Mouse (Mus musculus) liver, postnatal 0 days (tissue): ENCODE measurements around the gene Ankrd6. TPM values are rescaled to one million over a fixed set of nuclear protein-coding genes. Genes with fewer than 3 reads are reported as not detected.

Source experiments
- ATAC-seq: fragments of 200-750 bp; cut with Nextera tagmentation; 2 replicates; pipeline ENCODE4 v1.8.0; 2017; ENCODE audit warnings: mild to moderate bottlenecking, moderate library complexity
- DNase-seq: peaks from one replicate; pipeline ENCODE4 v3.0.0-alpha.2; 2016
- H3K27ac ChIP-seq: fragments of 300-500 bp; sonication (generic); 2 replicates; pipeline ENCODE4 v1.5.1; 2014; ENCODE audit warnings: antibody characterized with exemption, moderate library complexity, mild to moderate bottlenecking, low read depth
- H3K27me3 ChIP-seq: fragments of 300-500 bp; sonication (generic); 2 replicates; pipeline ENCODE4 v1.6.1; 2014; ENCODE audit warnings: low read length, control low read depth, mixed read lengths; ENCODE audit not compliant: insufficient read depth
- H3K36me3 ChIP-seq: fragments of 300-500 bp; sonication (generic); replicated peaks from 2 replicates; pipeline ENCODE4 v1.6.1; 2014; ENCODE audit warnings: mild to moderate bottlenecking, control low read depth, low read length, moderate library complexity, mixed read lengths; ENCODE audit not compliant: insufficient read depth
- H3K4me1 ChIP-seq: fragments of 300-500 bp; sonication (generic); 2 replicates; pipeline ENCODE4 v1.6.1; 2014; ENCODE audit warnings: antibody characterized with exemption, mild to moderate bottlenecking, control low read depth; ENCODE audit not compliant: insufficient read depth
- H3K4me2 ChIP-seq: fragments of 300-500 bp; sonication (generic); 2 replicates; pipeline ENCODE4 v1.6.1; 2014; ENCODE audit warnings: low read depth, mild to moderate bottlenecking, low read length, moderate library complexity, mixed read lengths
- H3K4me3 ChIP-seq: fragments of 300-500 bp; sonication (generic); 2 replicates; pipeline ENCODE4 v1.5.1; 2014; ENCODE audit warnings: low read depth, low read length
- H3K9ac ChIP-seq: fragments of 300-500 bp; sonication (generic); replicated peaks from 2 replicates; pipeline ENCODE4 v1.6.1; 2014; ENCODE audit warnings: mild to moderate bottlenecking, moderate library complexity
- H3K9me3 ChIP-seq: fragments of 300-500 bp; sonication (generic); 2 replicates; pipeline ENCODE4 v1.6.1; 2016; ENCODE audit warnings: mild to moderate bottlenecking, control low read depth, low read length, mixed read lengths
- CTCF ChIP-seq: sonication (generic); IDR thresholded peaks from 2 replicates; pipeline ENCODE4 v1.5.1; 2016; ENCODE audit warnings: antibody characterized with exemption, low read depth
- EP300 ChIP-seq: IDR thresholded peaks from 2 replicates; pipeline ENCODE4 v1.6.1; 2016; ENCODE audit warnings: antibody characterized with exemption, low read depth, mild to moderate bottlenecking
- WGBS: fragments of 180-500 bp; shearing (Covaris S2); extraction: QIAGEN DNeasy Blood & Tissue Kit; methylation state at CpG from one replicate; pipeline ENCODE4 v1.1.7; 2014; ENCODE audit not compliant: insufficient replicate concordance; 5-methylcytosine and 5-hydroxymethylcytosine counted together
- polyA plus RNA-seq: library from polyadenylated mRNA; unstranded; fragments of >200 nt; fragmentation: Nextera tagmentation; extraction: Ambion mirVana; gene quantifications from 2 replicates; pipeline ENCODE4 v1.2.1, GENCODE M21; 2015

Ankrd6 gene
- 0.36 and 0.54 TPM in 2 replicates for polyA plus RNA-seq

- peaks cover 38% of the 10 kb centered on the region for H3K27me3 ChIP-seq
- H3K9ac ChIP-seq: peak within 1 kb of the TSS; percentile 44
- WGBS: under 1% methylated on average over 62 of the region's 66 CpGs
- ATAC-seq (peak; percentile 96), DNase-seq (peak; percentile 91)
- no peaks in the 10 kb centered on the region for H3K9me3 ChIP-seq
- no peak within 1 kb of the TSS for H3K27ac ChIP-seq
- TF ChIP-seq CTCF: peak; percentile 88
- no peak for TF ChIP-seq EP300
- H3K4me2 ChIP-seq: peak within 1 kb of the TSS; percentile 84
- peak within 1 kb of the TSS; percentile 57 for H3K4me3 ChIP-seq
- H3K4me1 ChIP-seq: peaks cover 6% of the 10 kb centered on the region; the same call in 1 of the 2 replicates
- no peaks in the 10 kb centered on the region for H3K36me3 ChIP-seq
Observed at GRCm38 (mm10) chr4:32950356-32951034, at the start of gene Ankrd6. Ankrd6 (minus strand) TSS chr4:32950841.

GRCm38 (mm10) chr4:32998996-32999395 lies 48.4 kb upstream of the Ankrd6 start:
- DNase-seq: no peak
- no peak for ATAC-seq

GRCm38 (mm10) chr4:32997571-32997970 lies 46.9 kb upstream of the Ankrd6 start:
- Histone ChIP-seq H3K9me3 (no peaks in the 10 kb centered on the region), H3K36me3 (no peaks in the 10 kb centered on the region), H3K4me2 (no peak overlapping the region), H3K9ac (no peak overlapping the region), H3K4me1 (no peaks in the 10 kb centered on the region), H3K4me3 (no peak overlapping the region), H3K27me3 (no peaks in the 10 kb centered on the region), H3K27ac (no peak overlapping the region)
- TF ChIP-seq CTCF (no peak), EP300 (no peak)
- no peak for DNase-seq
- ATAC-seq: no peak
- WGBS: 80% methylated on average over 5 of the region's 5 CpGs

More at GRCm38 (mm10) chr4:32998996-32999395, 48.4 kb upstream of the Ankrd6 start:
- H3K36me3 ChIP-seq: no peaks in the 10 kb centered on the region
- H3K27me3 ChIP-seq: no peaks in the 10 kb centered on the region
- no peaks in the 10 kb centered on the region for H3K9me3 ChIP-seq
- H3K4me2 ChIP-seq: no peak overlapping the region
- no peak overlapping the region for H3K9ac ChIP-seq
- H3K4me1 ChIP-seq: no peaks in the 10 kb centered on the region
- no peak overlapping the region for H3K4me3 ChIP-seq
- TF ChIP-seq EP300 (no peak), CTCF (no peak)
- WGBS: 86% methylated on average over 8 of the region's 8 CpGs
- H3K27ac ChIP-seq: no peak overlapping the region

GRCm38 (mm10) chr4:32996083-32996482 lies 45.4 kb upstream of the Ankrd6 start:
- Histone ChIP-seq H3K9ac (no peak overlapping the region), H3K4me2 (no peak overlapping the region), H3K27ac (no peak overlapping the region), H3K27me3 (no peaks in the 10 kb centered on the region), H3K4me3 (no peak overlapping the region), H3K9me3 (no peaks in the 10 kb centered on the region), H3K36me3 (no peaks in the 10 kb centered on the region), H3K4me1 (no peaks in the 10 kb centered on the region)
- DNase-seq: no peak
- 88% methylated on average over 5 of the region's 5 CpGs for WGBS
- no peak for ATAC-seq
- TF ChIP-seq EP300 (no peak), CTCF (no peak)

- Histone ChIP-seq H3K9me3 (no peaks in the 10 kb centered on the region), H3K27me3 (no peaks in the 10 kb centered on the region), H3K27ac (no peak overlapping the region), H3K9ac (no peak overlapping the region), H3K4me1 (no peaks in the 10 kb centered on the region), H3K4me3 (no peak overlapping the region), H3K36me3 (no peaks in the 10 kb centered on the region), H3K4me2 (no peak overlapping the region)
- ATAC-seq: no peak
- TF ChIP-seq CTCF: peak; percentile 29; the same call in 1 of the 2 replicates
- TF ChIP-seq EP300: no peak
- WGBS: 56% methylated on average over 3 of the region's 3 CpGs
- DNase-seq: no peak
Observed at GRCm38 (mm10) chr4:32994168-32994567, 43.5 kb upstream of the Ankrd6 start.

- H3K4me2 ChIP-seq: no peak overlapping the region
- no peak for DNase-seq
- H3K9me3 ChIP-seq: no peaks in the 10 kb centered on the region
- H3K36me3 ChIP-seq: no peaks in the 10 kb centered on the region
- no peak overlapping the region for H3K27ac ChIP-seq
- peaks cover 9% of the 10 kb centered on the region for H3K27me3 ChIP-seq
- no peak overlapping the region for H3K4me3 ChIP-seq
- ATAC-seq: no peak
- WGBS: 63% methylated on average over 2 of the region's 2 CpGs
- no peak overlapping the region for H3K9ac ChIP-seq
- H3K4me1 ChIP-seq: peaks cover 8% of the 10 kb centered on the region; the same call in 1 of the 2 replicates
- no peak for TF ChIP-seq CTCF
- TF ChIP-seq EP300: no peak
Observed at GRCm38 (mm10) chr4:32989346-32989745, 38.7 kb upstream of the Ankrd6 start.
